Mouse (Mus musculus) C2C12 (cell line): Measurements from ENCODE around the gene Cog1. TPM values are rescaled to one million over a fixed set of nuclear protein-coding genes. Genes with fewer than 3 reads are reported as not detected.

Source experiments
- H3K27me3 ChIP-seq: one replicate; pipeline ENCODE4 v1.6.1; 2011; ENCODE audit not compliant: control insufficient read depth, insufficient read depth, insufficient read length
- H3K36me3 ChIP-seq: one replicate; pipeline ENCODE4 v1.6.1; 2011; ENCODE audit not compliant: control insufficient read depth, insufficient read depth
- H3K4me3 ChIP-seq: one replicate; pipeline ENCODE4 v1.5.1; 2011; ENCODE audit warnings: mild to moderate bottlenecking, control low read depth; ENCODE audit not compliant: poor library complexity, insufficient read depth, severe bottlenecking
- H3K79me2 ChIP-seq: one replicate; pipeline ENCODE4 v1.6.1; 2011; ENCODE audit not compliant: control insufficient read depth, insufficient read depth
- H3K79me3 ChIP-seq: one replicate; pipeline ENCODE4 v1.6.1; 2011; ENCODE audit warnings: low read depth, control low read depth
- H3ac ChIP-seq: one replicate; pipeline ENCODE3; 2011; ENCODE audit warnings: low read depth; ENCODE audit not compliant: control insufficient read depth, insufficient read length
- CEBPB ChIP-seq: IDR thresholded peaks from one replicate; pipeline ENCODE4 v1.6.1; 2011; ENCODE audit warnings: low read depth, mild to moderate bottlenecking, control low read depth, moderate library complexity
- CTCF ChIP-seq: IDR thresholded peaks from one replicate; pipeline ENCODE4 v1.5.1; 2011; ENCODE audit not compliant: control insufficient read depth, insufficient read depth, insufficient read length
- FOSL1 ChIP-seq: IDR thresholded peaks from one replicate; pipeline ENCODE4 v1.8.0; 2011; ENCODE audit warnings: mild to moderate bottlenecking, low read length; ENCODE audit not compliant: poor library complexity, insufficient read depth, severe bottlenecking
- MAX ChIP-seq: IDR thresholded peaks from one replicate; pipeline ENCODE4 v1.6.1; 2011; ENCODE audit warnings: mild to moderate bottlenecking, control low read depth
- MYOD1 ChIP-seq: IDR thresholded peaks from one replicate; pipeline ENCODE4 v1.6.1; 2011; ENCODE audit warnings: low read depth; ENCODE audit not compliant: control insufficient read depth, insufficient read length
- MYOG ChIP-seq: IDR thresholded peaks from one replicate; pipeline ENCODE4 v1.6.1; 2011; ENCODE audit not compliant: control insufficient read depth, insufficient read length; ENCODE audit errors: extremely low read depth
- USF1 ChIP-seq: IDR thresholded peaks from one replicate; pipeline ENCODE4 v1.6.1; 2011; ENCODE audit warnings: low read depth, mild to moderate bottlenecking, control low read depth, moderate library complexity
- polyA plus RNA-seq: library from polyadenylated mRNA; unstranded; fragments of >200 nt; fragmentation: generic; extraction: Trizol; gene quantifications from one replicate; pipeline ENCODE4 v1.2.1, GENCODE M21; 2012; ENCODE audit warnings: missing spikeins

Cog1 gene
- polyA plus RNA-seq, 1 experiment, result 21.2 TPM

DNA sequence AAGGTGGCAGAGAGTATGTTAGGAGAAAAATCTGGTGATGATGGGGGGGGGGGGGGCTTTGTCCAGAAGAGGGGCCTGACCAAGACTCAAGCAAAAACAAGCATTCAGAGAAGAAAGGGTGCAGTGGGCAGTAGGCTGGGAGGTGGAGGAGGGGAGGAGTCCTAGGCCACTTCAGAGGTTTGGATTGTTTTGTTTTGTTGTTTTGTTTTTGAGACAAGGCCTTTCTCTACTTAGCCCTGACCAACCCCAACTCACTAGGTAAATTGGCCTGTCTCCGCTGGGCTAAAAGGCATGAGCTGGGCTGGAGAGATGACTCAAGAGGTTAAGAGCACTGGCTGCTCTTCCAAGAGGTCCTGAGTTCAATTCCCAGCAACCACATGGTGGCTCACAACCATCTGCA lies 62.1 kb downstream of the Cog1 start:
- H3K4me3 ChIP-seq, result no peak overlapping the region

DNA sequence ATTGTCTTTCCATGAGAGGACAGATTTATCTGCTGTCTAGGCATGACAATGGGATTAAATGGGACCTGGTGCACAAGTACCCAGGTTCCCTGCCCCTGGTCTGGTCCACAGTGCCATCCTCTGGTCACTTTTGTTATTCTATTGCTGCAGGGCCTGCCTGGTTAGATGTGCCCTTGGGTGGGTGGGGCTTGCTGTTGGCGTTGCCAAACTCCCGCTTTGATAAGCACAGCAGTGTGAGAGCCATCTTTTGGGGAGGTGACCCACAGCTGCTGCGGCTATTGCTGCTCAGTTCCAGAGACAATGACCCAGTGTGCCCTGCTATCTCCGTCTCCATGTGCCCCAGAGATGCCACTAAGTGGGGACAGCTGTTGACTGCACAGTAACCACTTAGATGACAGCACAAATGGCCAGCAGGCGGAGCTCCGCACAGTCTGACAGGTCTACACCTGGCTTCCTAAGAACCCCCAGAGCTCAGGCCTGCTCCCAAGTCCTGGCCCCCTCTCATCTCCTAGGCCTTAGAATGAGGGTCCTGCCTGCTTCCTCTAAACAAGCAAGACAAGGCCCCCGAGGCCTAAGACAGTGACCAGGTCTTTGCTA lies 66.2 kb downstream of the Cog1 start:
- TF ChIP-seq CEBPB, result no peak
- TF ChIP-seq CTCF, result no peak
- no peak for TF ChIP-seq MAX
- TF ChIP-seq MYOD1, result no peak
- TF ChIP-seq MYOG, result no peak
- no peak for TF ChIP-seq USF1
- no peak for TF ChIP-seq FOSL1
- no peak overlapping the region for H3K4me3 ChIP-seq
- H3K79me3 ChIP-seq, result no peaks in the 10 kb centered on the region
- no peaks in the 10 kb centered on the region for H3K36me3 ChIP-seq
- no peaks in the 10 kb centered on the region for H3K79me2 ChIP-seq
- no peaks in the 10 kb centered on the region for H3K27me3 ChIP-seq
- H3ac ChIP-seq, result no peak overlapping the region

More for the DNA sequence above, 62.1 kb downstream of the Cog1 start:
- Histone ChIP-seq H3ac (no peak overlapping the region), H3K27me3 (no peaks in the 10 kb centered on the region), H3K79me2 (no peaks in the 10 kb centered on the region), H3K79me3 (no peaks in the 10 kb centered on the region), H3K36me3 (no peaks in the 10 kb centered on the region)
- no peak for TF ChIP-seq MAX
- no peak for TF ChIP-seq MYOD1
- no peak for TF ChIP-seq CTCF
- TF ChIP-seq FOSL1, result no peak
- no peak for TF ChIP-seq CEBPB
- no peak for TF ChIP-seq MYOG
- TF ChIP-seq USF1, result no peak

DNA sequence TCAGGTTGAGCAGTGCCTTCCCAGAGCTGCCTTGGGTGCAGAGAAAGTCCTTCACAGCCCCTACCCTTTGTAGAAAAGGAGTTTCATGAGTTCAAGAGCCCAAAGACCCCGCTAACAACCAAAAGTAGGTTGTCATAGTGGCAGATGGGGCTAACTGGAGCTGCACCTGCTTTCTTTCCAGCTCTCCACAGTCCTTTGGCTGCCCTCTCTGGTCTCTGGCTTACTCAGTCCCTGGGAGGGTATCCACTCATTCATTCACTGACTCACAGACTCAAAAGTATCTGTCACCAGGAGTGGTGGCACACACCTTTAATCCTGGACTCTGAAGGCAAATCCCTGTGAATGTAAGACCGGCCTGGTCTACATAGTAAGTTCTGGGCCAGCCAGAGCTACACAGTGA lies 67.2 kb downstream of the Cog1 start:
- Histone ChIP-seq H3K27me3 (no peaks in the 10 kb centered on the region), H3K4me3 (no peak overlapping the region), H3K36me3 (no peaks in the 10 kb centered on the region), H3ac (no peak overlapping the region), H3K79me3 (no peaks in the 10 kb centered on the region), H3K79me2 (no peaks in the 10 kb centered on the region)
- TF ChIP-seq USF1, result no peak
- TF ChIP-seq MAX, result no peak
- no peak for TF ChIP-seq FOSL1
- TF ChIP-seq MYOD1, result no peak
- no peak for TF ChIP-seq CEBPB
- TF ChIP-seq MYOG, result no peak

Other genes starting within 250 kb of the Cog1 start
- gene Sstr2, start 29.8 kb upstream of the Cog1 start, polyA plus RNA-seq, result 0.30 TPM
- 10.0 TPM for gene Slc39a11, start 910 bp downstream of the Cog1 start, polyA plus RNA-seq
- 40.1 TPM for gene Fam104a, start 35.0 kb downstream of the Cog1 start, polyA plus RNA-seq
- 11.7 TPM for gene D11Wsu47e, start 35.2 kb downstream of the Cog1 start, polyA plus RNA-seq
- not detected for gene Cpsf4l, start 60.8 kb downstream of the Cog1 start, polyA plus RNA-seq
- gene Cdc42ep4, start 102.7 kb downstream of the Cog1 start, polyA plus RNA-seq, result 13.0 TPM